Mouse (Mus musculus): ENCODE data around the gene Klf5. TPM values are rescaled to one million over a fixed set of nuclear protein-coding genes. Genes with fewer than 3 reads are reported as not detected.
A peak's percentile ranks its signal among the peaks of the same experiment; 100 is the strongest.

Gene Klf5
- total RNA-seq, 2 experiments from 2014 or later = 4.7 to 5.5 TPM

GRCm38 (mm10) chr14:99294424-99294823 is 4.1 kb upstream of the Klf5 start:
- Histone ChIP-seq H3K4me3 (no peak overlapping the region), H3K27ac (no peak overlapping the region)
- intact Hi-C loops (cut with DNase I) = loop anchor here (10.0 kb wide), 2 partner anchors 100 to 600 kb away; no protein-coding TSS in a partner anchor
- no peak for TF ChIP-seq CTCF (IDR thresholded peaks at IDR 0.05)
- DNase-seq = no peak

- intact Hi-C loops (cut with DNase I) = loop anchor here (5.0 to 10.0 kb wide), 3 partner anchors 101 to 599 kb away; no protein-coding TSS in a partner anchor
- no peak for TF ChIP-seq CTCF (IDR thresholded peaks at IDR 0.05)
Observed at GRCm38 (mm10) chr14:99295606-99296341, 2.7 kb upstream of the Klf5 start.

GRCm38 (mm10) chr14:99299022-99299481 is 561 bp downstream of the Klf5 start:
- H3K27ac ChIP-seq = peak overlapping the region; percentile 90
- DNase-seq = peak; percentile 85
- intact Hi-C loops (cut with DNase I) = loop anchor here (5.0 to 10.0 kb wide), 3 partner anchors 104 to 596 kb away; no protein-coding TSS in a partner anchor
- peak overlapping the region; percentile 76 for H3K4me3 ChIP-seq
- peak; percentile 44 for TF ChIP-seq CTCF (IDR thresholded peaks at IDR 0.05)

More at GRCm38 (mm10) chr14:99295606-99296341, 2.7 kb upstream of the Klf5 start:
- Histone ChIP-seq H3K27ac (no peak overlapping the region), H3K4me3 (no peak overlapping the region)
- no peak for DNase-seq

- Histone ChIP-seq H3K27ac (peak overlapping the region; percentile 90), H3K4me3 (peak overlapping the region; percentile 76)
- DNase-seq = peak; percentile 21
- no peak for TF ChIP-seq CTCF (IDR thresholded peaks at IDR 0.05)
- intact Hi-C loops (cut with DNase I) = loop anchor here (5.0 to 10.0 kb wide), 3 partner anchors 105 to 595 kb away; no protein-coding TSS in a partner anchor
Observed at GRCm38 (mm10) chr14:99299701-99300191, 1.3 kb downstream of the Klf5 start.

GRCm38 (mm10) chr14:99301472-99301871 is 3.0 kb downstream of the Klf5 start:
- intact Hi-C loops (cut with DNase I) = no loop called here
- TF ChIP-seq CTCF (IDR thresholded peaks at IDR 0.05) = no peak
- DNase-seq = no peak
- Histone ChIP-seq H3K27ac (no peak overlapping the region), H3K4me3 (no peak overlapping the region)

GRCm38 (mm10) chr14:99304387-99304786 is 5.9 kb downstream of the Klf5 start:
- TF ChIP-seq CTCF (IDR thresholded peaks at IDR 0.05) = no peak
- DNase-seq = no peak
- Histone ChIP-seq H3K27ac (no peak overlapping the region), H3K4me3 (no peak overlapping the region)
- intact Hi-C loops (cut with DNase I) = no loop called here

GRCm38 (mm10) chr14:99304997-99305792 is 6.7 kb downstream of the Klf5 start:
- H3K4me3 ChIP-seq = no peak overlapping the region
- no peak for TF ChIP-seq CTCF (IDR thresholded peaks at IDR 0.05)
- no peak overlapping the region for H3K27ac ChIP-seq
- intact Hi-C loops (cut with DNase I) = no loop called here
- DNase-seq = no peak

GRCm38 (mm10) chr14:99306410-99306809 is 7.9 kb downstream of the Klf5 start:
- no peak overlapping the region for H3K4me3 ChIP-seq
- intact Hi-C loops (cut with DNase I) = no loop called here
- no peak for TF ChIP-seq CTCF (IDR thresholded peaks at IDR 0.05)
- no peak for DNase-seq
- H3K27ac ChIP-seq = no peak overlapping the region

GRCm38 (mm10) chr14:99309606-99310005 is 11.1 kb downstream of the Klf5 start:
- no peak overlapping the region for H3K4me3 ChIP-seq
- DNase-seq = no peak
- no peak for TF ChIP-seq CTCF (IDR thresholded peaks at IDR 0.05)
- intact Hi-C loops (cut with DNase I) = no loop called here
- no peak overlapping the region for H3K27ac ChIP-seq

- Histone ChIP-seq H3K4me3 (no peak overlapping the region), H3K27ac (no peak overlapping the region)
- TF ChIP-seq CTCF (IDR thresholded peaks at IDR 0.05) = no peak
- DNase-seq = no peak
- intact Hi-C loops (cut with DNase I) = no loop called here
Observed at GRCm38 (mm10) chr14:99310358-99310757, 11.9 kb downstream of the Klf5 start.

GRCm38 (mm10) chr14:99313062-99313461 is 14.6 kb downstream of the Klf5 start:
- no peak for DNase-seq
- intact Hi-C loops (cut with DNase I) = no loop called here
- no peak for TF ChIP-seq CTCF (IDR thresholded peaks at IDR 0.05)
- no peak overlapping the region for H3K4me3 ChIP-seq
- H3K27ac ChIP-seq = no peak overlapping the region

GRCm38 (mm10) chr14:99316275-99316674 is 17.8 kb downstream of the Klf5 start:
- no peak for TF ChIP-seq CTCF (IDR thresholded peaks at IDR 0.05)
- intact Hi-C loops (cut with DNase I) = no loop called here
- DNase-seq = no peak

GRCm38 (mm10) chr14:99320736-99321135 is 22.2 kb downstream of the Klf5 start:
- no peak for TF ChIP-seq CTCF (IDR thresholded peaks at IDR 0.05)
- intact Hi-C loops (cut with DNase I) = no loop called here
- no peak overlapping the region for H3K4me3 ChIP-seq
- no peak for DNase-seq
- no peak overlapping the region for H3K27ac ChIP-seq

More at GRCm38 (mm10) chr14:99316275-99316674, 17.8 kb downstream of the Klf5 start:
- no peak overlapping the region for H3K27ac ChIP-seq
- no peak overlapping the region for H3K4me3 ChIP-seq

Measured in gastrocnemius, adult 2 months (tissue).